Mouse (Mus musculus): Measurements from ENCODE around the gene Sik1. TPM values are rescaled to one million over a fixed set of nuclear protein-coding genes. Genes with fewer than 3 reads are reported as not detected.

Gene Sik1
- polyA plus RNA-seq, 1 experiment: 35.5 TPM

DNA sequence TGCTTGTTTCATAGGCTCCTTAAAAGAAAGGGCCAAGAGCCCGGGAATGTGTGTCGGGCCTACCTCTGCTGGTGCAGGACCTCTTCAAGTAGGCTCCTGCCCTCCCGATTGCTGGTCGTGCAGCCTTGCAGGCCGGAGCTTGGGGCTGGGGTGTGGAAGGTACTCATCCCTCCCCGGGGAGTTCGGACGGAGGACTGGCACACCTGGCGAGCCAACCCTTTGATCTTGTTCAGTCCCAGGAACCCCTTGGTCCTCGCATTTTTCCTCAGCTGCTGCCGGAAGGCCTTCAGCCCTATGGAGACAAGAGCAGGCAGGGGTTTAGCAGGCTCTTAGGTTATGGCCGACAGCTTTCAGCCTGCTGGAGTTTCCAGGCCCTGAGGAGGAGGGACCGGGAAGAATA lies 8.6 kb downstream of the Sik1 start:
- 86% methylated on average over 13 of the region's 13 CpGs for WGBS
- Histone ChIP-seq H3K4me3 (ENCODE audit: insufficient read depth, low read depth, low read length) (no peak overlapping the region), H3K36me3 (ENCODE audit: control insufficient read depth, insufficient read depth, low read length) (peaks cover 19% of the 10 kb centered on the region), H3K4me1 (ENCODE audit: control insufficient read depth, insufficient read depth, low read length) (no peaks in the 10 kb centered on the region; the same call in 1 of the 2 replicates), H3K27ac (ENCODE audit: insufficient read depth, low read depth, low read length) (no peak overlapping the region), H3K27me3 (replicated peaks; ENCODE audit: control insufficient read depth, insufficient read depth, low read length) (no peaks in the 10 kb centered on the region)
- DNase-seq: no peak
- TF ChIP-seq CTCF (conservative IDR thresholded peaks at IDR 0.05; ENCODE audit: insufficient read depth, insufficient read length, low read depth, low read length) (no peak), POLR2A (IDR thresholded peaks at IDR 0.05; ENCODE audit: low read depth, low read length) (no peak)

DNA sequence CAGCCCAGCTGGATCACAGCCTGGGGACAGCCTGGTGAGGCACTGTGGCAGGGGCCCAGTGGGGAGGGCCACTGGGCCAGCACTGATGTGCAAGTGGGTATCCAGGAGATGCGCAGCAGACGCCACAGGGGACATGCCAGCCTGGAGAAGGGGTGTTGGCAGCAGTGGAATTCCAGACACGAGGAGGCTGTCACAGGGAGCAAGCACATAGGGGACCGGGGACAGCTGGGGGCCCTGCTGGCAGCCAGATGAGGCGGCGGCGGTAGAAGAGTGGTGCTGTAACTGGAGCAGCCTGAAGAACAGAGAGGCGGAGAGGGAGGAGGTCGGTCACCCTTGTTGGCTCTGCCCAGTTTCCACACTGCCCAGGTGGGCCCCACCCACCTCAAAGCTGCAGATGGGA lies 9.3 kb downstream of the Sik1 start:
- Histone ChIP-seq H3K27me3 (replicated peaks; ENCODE audit: control insufficient read depth, insufficient read depth, low read length) (no peaks in the 10 kb centered on the region), H3K4me3 (ENCODE audit: insufficient read depth, low read depth, low read length) (no peak overlapping the region), H3K4me1 (ENCODE audit: control insufficient read depth, insufficient read depth, low read length) (no peaks in the 10 kb centered on the region; the same call in 1 of the 2 replicates), H3K36me3 (ENCODE audit: control insufficient read depth, insufficient read depth, low read length) (peaks cover 19% of the 10 kb centered on the region), H3K27ac (ENCODE audit: insufficient read depth, low read depth, low read length) (no peak overlapping the region)
- no peak for DNase-seq
- TF ChIP-seq CTCF (conservative IDR thresholded peaks at IDR 0.05; ENCODE audit: insufficient read depth, insufficient read length, low read depth, low read length) (no peak), POLR2A (IDR thresholded peaks at IDR 0.05; ENCODE audit: low read depth, low read length) (no peak)
- 69% methylated on average over 9 of the region's 9 CpGs for WGBS

DNA sequence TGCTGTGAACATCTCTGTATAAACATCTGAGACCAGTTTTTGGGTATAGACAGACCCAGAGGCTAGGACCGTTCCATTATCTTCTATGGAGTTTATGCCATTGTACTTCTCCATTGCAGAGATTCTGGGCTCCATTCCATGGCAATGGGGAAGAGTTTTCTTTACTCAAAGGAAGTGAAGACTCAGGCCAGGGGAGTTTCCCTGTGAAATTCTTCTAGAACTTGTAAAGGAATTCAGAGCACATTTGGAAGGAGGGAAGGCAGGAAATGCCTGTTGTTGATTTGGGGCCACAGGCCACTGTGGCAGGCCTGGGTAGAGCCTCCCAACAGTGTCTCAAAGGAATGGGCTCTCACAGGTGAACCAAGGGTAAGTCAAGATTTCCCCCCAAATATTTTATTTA lies 11.7 kb downstream of the Sik1 start:
- WGBS: 72% methylated on average over 1 of the region's 1 CpGs
- peaks cover 13% of the 10 kb centered on the region for H3K36me3 ChIP-seq (ENCODE audit: control insufficient read depth, insufficient read depth, low read length)
- peak; percentile 38 for DNase-seq
- TF ChIP-seq POLR2A (IDR thresholded peaks at IDR 0.05; ENCODE audit: low read depth, low read length): no peak
- no peak for TF ChIP-seq CTCF (conservative IDR thresholded peaks at IDR 0.05; ENCODE audit: insufficient read depth, insufficient read length, low read depth, low read length)
- H3K27ac ChIP-seq (ENCODE audit: insufficient read depth, low read depth, low read length): no peak overlapping the region
- no peaks in the 10 kb centered on the region for H3K27me3 ChIP-seq (replicated peaks; ENCODE audit: control insufficient read depth, insufficient read depth, low read length)
- H3K4me1 ChIP-seq (ENCODE audit: control insufficient read depth, insufficient read depth, low read length): no peaks in the 10 kb centered on the region; the same call in 1 of the 2 replicates
- H3K4me3 ChIP-seq (ENCODE audit: insufficient read depth, low read depth, low read length): no peak overlapping the region

DNA sequence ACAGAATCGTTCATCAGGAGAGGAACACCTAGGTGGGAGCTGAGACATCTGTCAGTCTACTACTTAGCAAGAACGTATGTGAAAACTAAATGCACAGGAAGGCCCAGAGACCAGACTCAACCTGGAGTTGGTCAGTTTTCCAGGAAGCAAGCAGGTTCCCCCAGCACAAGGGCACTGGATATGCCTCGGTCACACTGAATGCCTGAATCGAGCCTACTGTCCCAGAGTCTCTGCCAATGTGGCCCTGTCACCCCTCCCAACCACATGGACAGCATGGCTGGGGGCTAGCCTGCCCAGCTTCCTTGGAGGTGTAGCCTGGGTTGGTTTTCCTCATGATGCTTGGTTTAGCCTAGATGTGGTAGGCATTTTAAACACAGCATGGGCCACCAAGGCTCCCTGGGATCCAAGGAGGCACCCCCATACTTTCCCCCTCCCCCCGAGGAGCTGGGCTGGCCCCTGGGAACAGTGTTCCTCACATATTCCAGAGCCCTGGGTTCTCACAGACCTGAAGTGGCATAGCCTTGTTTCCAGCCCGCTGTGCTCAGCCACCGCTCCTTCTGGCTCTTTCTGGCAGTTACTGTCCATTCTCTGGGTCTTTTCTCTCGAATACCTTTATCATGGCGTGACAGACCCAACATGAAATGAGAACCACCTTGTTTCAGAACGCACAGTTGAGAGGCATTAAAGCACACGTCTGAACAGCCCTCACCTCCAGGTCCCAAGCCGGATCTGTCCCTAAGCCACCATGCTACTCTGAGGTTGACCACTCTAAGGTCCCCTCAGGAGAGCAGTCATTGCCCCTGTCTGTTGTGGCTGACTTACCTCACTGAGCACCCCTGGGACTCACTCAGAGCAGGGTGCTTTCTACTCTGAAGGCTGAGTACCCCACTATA lies 12.4 kb downstream of the Sik1 start:
- Histone ChIP-seq H3K4me1 (ENCODE audit: control insufficient read depth, insufficient read depth, low read length) (no peaks in the 10 kb centered on the region; the same call in 1 of the 2 replicates), H3K36me3 (ENCODE audit: control insufficient read depth, insufficient read depth, low read length) (peaks cover 13% of the 10 kb centered on the region), H3K27me3 (replicated peaks; ENCODE audit: control insufficient read depth, insufficient read depth, low read length) (no peaks in the 10 kb centered on the region), H3K4me3 (ENCODE audit: insufficient read depth, low read depth, low read length) (no peak overlapping the region), H3K27ac (ENCODE audit: insufficient read depth, low read depth, low read length) (no peak overlapping the region)
- DNase-seq: no peak
- TF ChIP-seq CTCF (conservative IDR thresholded peaks at IDR 0.05; ENCODE audit: insufficient read depth, insufficient read length, low read depth, low read length) (no peak), POLR2A (IDR thresholded peaks at IDR 0.05; ENCODE audit: low read depth, low read length) (no peak)
- 77% methylated on average over 12 of the region's 12 CpGs for WGBS

DNA sequence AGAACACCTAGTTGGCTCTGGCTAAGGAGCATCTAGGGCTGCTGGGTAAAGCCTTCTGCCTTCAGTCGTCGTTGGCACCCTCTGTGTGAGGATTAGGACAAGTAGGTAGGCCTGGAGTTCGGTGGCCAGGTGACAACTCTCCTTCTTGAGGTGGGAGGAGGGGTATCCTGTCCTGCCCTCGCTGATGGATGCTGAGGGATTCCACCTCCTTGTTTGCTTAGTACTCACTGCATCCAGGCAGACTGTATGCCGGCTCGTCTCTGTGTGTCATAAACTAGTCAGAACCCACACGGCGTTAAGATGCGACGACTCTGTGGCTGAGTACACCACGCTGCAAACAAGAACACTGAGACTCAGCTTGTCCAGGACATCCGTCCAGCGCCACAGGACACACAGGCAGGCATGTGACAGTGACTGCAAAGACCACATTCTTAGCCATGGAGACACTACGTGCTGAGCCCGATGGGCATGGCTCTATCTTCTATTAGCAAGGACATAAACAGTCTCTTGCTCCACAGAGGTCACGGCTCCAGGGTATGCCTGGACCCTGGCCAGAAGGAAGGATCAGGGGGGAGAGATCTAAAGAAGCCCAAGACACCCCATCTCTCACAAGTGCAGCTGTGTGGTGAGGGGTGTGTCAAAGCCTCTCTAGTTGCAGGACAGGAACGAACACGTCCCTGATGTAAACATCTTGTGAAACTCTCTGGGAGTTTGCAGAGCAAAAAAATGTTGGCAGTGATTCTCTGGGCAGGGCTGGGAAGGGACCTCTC lies 13.6 kb downstream of the Sik1 start:
- no peak overlapping the region for H3K27ac ChIP-seq (ENCODE audit: insufficient read depth, low read depth, low read length)
- TF ChIP-seq POLR2A (IDR thresholded peaks at IDR 0.05; ENCODE audit: low read depth, low read length) (no peak), CTCF (conservative IDR thresholded peaks at IDR 0.05; ENCODE audit: insufficient read depth, insufficient read length, low read depth, low read length) (no peak)
- H3K4me3 ChIP-seq (ENCODE audit: insufficient read depth, low read depth, low read length): no peak overlapping the region
- H3K36me3 ChIP-seq (ENCODE audit: control insufficient read depth, insufficient read depth, low read length): peaks cover 6% of the 10 kb centered on the region; the same call in 1 of the 2 replicates
- H3K27me3 ChIP-seq (replicated peaks; ENCODE audit: control insufficient read depth, insufficient read depth, low read length): no peaks in the 10 kb centered on the region
- WGBS: 61% methylated on average over 18 of the region's 18 CpGs
- no peak for DNase-seq
- H3K4me1 ChIP-seq (ENCODE audit: control insufficient read depth, insufficient read depth, low read length): no peaks in the 10 kb centered on the region; the same call in 1 of the 2 replicates

DNA sequence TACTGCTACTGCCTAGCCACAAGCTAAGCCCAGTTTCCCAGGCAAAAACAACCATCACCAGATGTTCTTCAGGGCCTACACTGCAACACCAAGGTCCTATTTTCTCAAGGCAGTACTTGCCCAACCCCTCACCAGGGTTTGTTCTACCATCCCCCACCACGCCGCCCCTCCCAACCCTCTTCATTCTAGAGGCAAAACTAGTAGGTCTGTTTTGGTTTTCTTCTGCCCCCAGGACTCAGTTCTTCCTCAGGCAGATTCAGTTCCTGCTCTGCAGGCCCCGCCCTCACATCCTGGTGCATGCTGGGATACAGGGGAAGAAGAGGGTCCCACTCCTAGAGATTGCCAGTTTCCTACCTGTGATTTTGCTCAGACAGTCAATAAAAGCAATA lies 14.2 kb downstream of the Sik1 start:
- 93% methylated on average over 3 of the region's 3 CpGs for WGBS
- H3K27me3 ChIP-seq (replicated peaks; ENCODE audit: control insufficient read depth, insufficient read depth, low read length): no peaks in the 10 kb centered on the region
- H3K27ac ChIP-seq (ENCODE audit: insufficient read depth, low read depth, low read length): no peak overlapping the region
- no peak for TF ChIP-seq POLR2A (IDR thresholded peaks at IDR 0.05; ENCODE audit: low read depth, low read length)
- TF ChIP-seq CTCF (conservative IDR thresholded peaks at IDR 0.05; ENCODE audit: insufficient read depth, insufficient read length, low read depth, low read length): no peak
- no peak for DNase-seq
- peaks cover 6% of the 10 kb centered on the region; the same call in 1 of the 2 replicates for H3K36me3 ChIP-seq (ENCODE audit: control insufficient read depth, insufficient read depth, low read length)
- no peaks in the 10 kb centered on the region; the same call in 1 of the 2 replicates for H3K4me1 ChIP-seq (ENCODE audit: control insufficient read depth, insufficient read depth, low read length)
- H3K4me3 ChIP-seq (ENCODE audit: insufficient read depth, low read depth, low read length): no peak overlapping the region
